Mouse (Mus musculus) ES-E14 (cell line): ENCODE measurements around the gene Cd200.

Experiments
- CHD2 ChIP-seq: IDR thresholded peaks from 2 replicates; pipeline ENCODE4 v1.6.1; 2014; ENCODE audit warnings: mild to moderate bottlenecking, low read depth, low read length, inconsistent platforms
- MAFK ChIP-seq: IDR thresholded peaks from 2 replicates; pipeline ENCODE4 v1.6.1; 2014; ENCODE audit warnings: mild to moderate bottlenecking, low read depth, low read length, inconsistent platforms; ENCODE audit not compliant: insufficient read depth
- ZC3H11A ChIP-seq: IDR thresholded peaks from 2 replicates; pipeline ENCODE4 v1.6.1; 2012; ENCODE audit warnings: low read depth, mild to moderate bottlenecking, inconsistent platforms, low read length, borderline replicate concordance

DNA sequence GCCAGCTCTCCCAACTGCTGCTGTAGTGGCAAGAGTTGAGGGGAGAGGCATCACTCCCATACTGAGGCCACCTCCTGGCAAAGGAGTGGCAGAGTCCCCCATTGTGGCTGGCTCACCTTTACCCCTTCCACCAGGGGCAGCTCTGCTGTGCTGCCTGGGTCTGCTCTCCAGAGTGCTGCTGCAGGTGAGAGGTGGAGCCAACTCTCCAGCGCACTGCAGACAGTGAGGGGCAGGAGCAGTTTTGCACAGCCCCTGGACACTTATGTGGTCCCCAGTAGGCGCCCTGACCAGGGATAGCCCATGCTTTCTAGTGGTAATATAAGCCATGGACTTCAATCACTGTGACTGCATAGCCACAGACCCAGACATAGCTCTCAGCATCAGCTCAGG is 74.5 kb downstream of the Cd200 start:
- TF ChIP-seq CHD2 (no peak), MAFK (no peak), ZC3H11A (no peak)
